Mouse (Mus musculus): Measurements from ENCODE around the gene Gngt1.

The Gngt1 gene

DNA sequence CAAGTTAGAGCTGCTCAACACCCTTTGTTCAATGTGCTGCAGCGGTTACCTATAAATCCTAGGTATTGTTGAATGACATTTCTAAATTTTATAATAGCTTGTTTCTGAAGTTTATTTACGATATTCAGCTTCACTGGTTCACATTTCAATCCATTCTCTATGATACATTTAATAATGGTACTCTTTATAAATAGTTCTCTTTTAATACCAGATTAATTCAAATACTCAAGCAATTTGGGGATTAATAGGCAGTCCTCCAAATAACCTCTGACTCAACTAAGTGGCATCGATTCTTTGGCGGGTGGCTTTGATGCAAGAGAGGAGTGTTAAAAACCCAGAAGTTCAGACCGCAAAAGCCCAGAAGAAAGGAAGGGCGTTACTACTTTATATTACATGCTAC lies at the start of gene Gngt1:
TSS of gene Gngt1 (plus strand) at position 301 of the 400 bp plus-strand sequence.
- DNase-seq (ENCODE audit: low read depth, low spot score): no peak

DNA sequence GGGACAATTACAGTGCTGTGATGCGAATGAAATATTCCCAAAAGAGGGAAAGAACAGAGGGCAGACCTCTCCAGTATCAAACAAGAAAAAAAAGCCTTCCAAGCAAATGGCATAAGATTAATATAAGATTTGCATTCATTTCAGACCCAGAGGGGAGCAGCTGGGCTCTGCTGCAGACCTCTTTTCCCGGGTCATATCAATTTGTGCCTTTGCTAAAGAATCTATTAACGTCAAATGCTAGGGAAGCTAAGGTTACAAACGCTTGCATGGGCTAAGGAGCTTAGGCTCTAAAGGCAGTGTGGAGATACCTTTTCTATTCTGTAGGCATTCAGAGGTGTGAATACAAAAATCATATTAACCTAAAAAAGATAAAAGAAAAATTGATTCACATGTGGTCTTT lies 38.6 kb upstream of the Gngt1 start:
- DNase-seq (ENCODE audit: low read depth, low spot score): no peak

DNA sequence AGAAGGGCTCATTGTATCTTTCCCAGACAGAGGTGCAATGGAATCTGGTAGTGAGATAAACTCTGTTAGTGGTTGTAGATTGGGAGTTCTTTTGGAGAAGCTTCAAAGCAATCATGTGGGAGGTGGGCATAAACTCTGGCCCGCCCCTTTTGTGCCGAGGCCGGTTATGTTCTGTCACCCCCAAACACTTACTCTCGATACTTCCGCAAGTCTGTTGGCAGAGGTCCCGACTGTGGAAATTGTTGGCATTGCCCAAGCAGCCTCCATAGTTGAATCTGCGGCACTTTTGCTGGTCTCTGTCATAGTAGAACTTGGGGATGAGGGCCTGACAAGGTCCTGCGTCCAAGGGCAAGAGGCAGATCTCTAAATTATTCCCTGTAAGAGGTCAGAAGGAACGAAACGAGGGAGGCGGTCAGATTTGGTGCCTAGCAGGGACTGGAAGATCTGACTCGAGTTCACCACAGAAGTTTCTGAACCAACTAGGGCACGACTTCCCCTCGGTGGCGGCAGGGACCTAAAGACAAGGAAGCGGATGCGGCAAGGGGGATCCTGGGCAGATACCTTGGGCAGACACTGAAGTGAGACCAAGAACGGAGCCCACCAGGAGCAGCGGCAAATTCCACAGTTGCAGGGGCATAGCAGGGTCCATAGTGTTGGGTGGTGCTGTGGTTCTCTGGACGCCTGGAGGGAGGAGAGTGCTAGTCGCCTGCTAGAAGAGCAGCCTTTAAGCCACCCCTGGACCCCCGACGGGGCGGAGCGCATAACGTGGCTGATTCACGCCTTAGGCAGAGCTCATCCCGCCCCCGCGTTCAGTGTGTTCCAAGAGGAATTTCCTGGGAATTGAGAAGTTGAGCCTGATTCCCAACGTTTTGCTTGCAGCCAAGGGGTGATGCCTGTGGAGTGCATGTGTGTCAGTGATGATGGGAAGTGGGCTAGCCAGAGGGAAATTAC lies 25.6 kb upstream of the Gngt1 start:
- peak; percentile 23 for DNase-seq (ENCODE audit: low read depth, low spot score)

DNA sequence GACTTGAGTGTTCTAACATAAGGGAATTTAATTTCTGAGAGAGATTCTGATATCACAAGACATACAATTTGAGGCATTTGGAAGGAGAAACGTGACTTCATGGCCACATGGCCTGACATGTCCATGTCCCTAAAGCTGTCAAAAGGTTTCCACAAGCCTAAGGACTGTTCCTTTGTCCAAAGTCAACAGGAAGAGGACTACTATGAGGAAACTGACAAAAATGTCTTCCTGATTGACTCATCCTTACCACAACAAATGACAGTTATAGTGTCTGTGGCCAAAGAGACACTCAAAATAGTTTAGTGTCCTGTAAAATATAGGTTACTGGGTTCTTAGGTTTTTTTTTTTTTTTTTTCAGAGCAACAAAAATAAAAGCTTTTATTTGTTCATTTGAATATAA lies 19.9 kb upstream of the Gngt1 start:
- no peak for DNase-seq (ENCODE audit: low read depth, low spot score)

DNA sequence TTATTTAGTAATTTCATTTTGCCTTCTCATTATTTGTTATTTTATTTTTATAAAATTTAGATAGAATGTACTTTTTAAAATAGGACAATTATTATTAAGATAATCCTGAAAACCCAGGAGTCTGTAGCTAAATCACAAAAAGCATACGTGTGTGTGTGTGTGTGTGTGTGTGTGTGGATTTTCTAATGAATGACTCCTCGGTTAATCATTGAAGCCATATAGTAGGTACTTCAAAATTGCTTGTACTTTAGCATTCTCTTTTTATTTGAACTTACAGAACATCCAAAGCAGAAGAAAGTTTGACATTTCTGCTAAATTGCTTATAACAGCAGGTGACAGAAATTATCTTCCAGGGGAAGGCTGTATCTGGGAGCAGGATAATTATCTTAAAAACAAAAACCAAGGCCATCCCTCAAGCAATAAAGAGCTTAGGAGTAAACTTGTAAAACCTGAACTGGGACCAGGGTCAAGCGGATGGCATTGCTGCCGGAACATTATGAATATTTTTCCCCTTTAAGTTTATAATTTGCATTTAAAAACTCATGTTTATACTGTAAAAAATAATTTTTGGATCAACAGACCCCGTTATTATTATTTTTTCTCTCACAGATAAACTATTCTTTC lies 10.8 kb upstream of the Gngt1 start:
- DNase-seq (ENCODE audit: low read depth, low spot score): no peak

DNA sequence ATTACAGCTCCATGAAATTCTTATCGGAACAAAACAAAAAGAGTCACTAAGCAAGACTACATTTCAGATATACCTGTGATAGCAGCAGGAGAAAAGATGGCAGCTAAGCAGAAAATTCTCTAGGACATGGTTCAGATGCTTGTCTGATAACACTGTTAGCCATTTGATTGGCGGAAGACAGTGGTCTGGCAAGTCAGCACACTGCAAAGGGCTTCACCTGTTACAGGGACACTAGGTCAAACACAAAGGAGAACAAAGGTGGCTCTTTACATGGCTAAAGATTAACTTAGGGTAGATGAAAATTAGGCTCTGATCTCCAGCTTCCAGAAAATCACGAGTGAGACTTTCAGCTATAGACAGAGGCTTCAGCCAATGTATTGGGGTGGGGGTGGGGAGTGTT lies 4.8 kb upstream of the Gngt1 start, which contains the start of gene Tfpi2:
TSS of gene Tfpi2 (minus strand) at position 170 of the 400 bp plus-strand sequence.
- no peak for DNase-seq (ENCODE audit: low read depth, low spot score)

DNA sequence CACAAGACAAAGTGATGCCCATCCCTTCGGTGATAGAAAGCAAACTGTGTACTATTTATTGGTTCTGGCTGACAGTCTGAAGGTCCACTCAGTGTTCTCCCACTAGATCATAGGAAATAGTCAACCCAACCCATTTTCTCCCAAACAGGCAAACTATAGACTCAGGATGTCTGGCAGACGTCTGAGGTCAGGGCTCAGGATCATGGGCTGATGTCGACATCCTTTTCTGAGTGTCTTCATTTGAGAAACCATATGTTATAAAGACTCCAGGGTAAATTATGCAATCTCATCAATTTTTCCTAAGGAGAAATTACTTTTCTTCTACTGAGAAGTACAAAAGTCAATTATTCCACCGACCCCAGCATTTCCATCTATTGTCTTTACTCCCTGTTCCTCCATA lies 4.5 kb downstream of the Gngt1 start:
- DNase-seq (ENCODE audit: low read depth, low spot score): no peak

DNA sequence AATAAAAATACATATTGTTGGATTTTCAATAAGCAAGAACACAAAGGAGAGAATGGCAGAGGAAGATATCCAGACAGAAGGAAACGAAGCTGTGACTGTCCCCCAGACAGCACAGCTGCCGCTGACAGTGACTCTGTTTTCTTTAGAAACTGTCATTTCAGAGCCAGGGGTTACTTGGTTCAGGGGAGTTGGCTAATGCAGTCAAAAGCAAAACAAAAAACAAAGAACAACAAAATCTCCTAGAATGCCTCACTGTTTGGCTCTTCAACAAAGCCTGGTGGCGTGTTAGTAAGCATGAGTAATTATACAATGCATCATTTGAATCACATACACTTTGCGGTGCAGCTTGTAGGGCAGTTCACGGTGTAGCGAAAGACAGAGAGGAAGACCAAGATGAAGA lies 5.7 kb downstream of the Gngt1 start:
- no peak for DNase-seq (ENCODE audit: low read depth, low spot score)

DNA sequence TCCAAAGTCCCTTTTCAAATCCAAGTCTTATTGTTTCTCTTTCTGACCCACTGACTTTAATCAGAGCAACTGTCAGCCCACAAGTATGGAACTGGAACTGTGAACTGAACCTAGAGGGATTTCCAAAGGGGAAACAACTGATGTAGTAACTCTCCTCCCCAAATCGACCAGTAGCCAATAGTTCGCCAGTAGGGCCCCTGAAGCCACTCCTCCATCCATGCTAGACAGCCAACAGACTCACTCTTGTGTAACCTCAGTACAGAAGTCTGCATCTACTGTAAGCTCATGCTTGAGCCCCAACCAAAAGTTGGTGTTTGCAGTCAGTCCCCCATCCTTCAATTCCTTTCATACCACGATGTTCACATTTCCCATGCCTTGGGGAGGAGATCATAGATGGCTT lies 7.1 kb downstream of the Gngt1 start:
- no peak for DNase-seq (ENCODE audit: low read depth, low spot score)

DNA sequence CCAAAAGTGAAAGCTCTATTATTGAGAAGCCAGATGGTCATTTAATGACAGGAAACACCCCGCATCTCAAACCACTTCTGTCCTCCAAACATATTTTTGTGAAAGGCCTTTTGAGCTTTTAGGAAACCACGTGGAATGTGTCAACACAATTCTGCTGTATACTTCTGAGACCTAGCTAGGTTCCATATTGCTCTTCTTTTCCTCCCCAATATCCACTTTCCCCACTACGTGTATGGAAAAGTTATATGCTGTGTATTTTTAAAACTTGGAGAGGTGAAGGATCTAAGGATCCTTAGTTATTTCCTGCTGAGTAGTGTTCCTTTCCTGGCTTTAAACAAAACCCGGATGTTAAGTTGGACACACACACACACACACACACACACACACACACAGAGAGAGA lies 9.9 kb downstream of the Gngt1 start:
- peak; percentile 13 for DNase-seq (ENCODE audit: low read depth, low spot score)

DNA sequence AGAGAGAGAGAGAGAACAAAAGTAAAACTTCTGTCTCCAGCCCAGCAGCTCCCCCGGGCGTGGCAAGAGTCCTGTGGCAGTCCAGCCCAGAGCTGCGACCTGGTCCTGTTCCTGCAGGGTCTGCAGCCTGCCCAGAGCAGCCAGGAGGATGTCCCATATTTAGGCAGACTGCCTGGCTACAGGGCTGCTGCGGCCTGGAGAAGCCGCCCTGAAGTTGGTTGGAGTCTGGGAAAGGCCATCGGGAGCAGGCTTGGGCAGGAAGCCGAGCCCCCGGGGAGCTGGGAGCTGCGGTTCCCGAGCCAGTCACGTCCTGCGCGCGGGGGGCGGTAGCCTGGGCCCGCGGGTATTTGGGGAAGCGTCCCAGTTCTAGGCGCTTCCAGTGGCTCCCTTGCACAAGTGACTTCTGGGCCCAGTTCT lies 10.3 kb downstream of the Gngt1 start, which contains the start of gene Gng11:
TSS of gene Gng11 (plus strand) at position 15 of the 417 bp plus-strand sequence.
- DNase-seq (ENCODE audit: low read depth, low spot score): peak; percentile 52

DNA sequence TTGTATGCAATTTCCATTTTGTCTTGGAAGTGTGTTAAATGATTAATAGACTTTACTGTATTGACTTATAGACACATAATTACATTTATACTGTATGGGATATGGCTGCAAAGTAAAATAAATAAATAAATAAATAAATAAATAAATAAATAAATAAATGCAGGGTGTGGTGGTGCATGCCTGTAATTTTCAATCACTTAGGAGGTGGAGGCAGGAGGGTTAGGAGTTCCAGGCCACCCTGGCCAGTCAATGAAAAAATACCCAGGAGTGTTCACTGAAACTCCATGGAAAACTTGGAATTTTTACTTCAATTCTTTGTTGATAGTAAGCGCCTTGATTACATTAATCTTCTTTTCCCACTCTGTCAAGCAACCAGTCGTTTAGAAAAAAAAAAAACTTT lies 11.2 kb downstream of the Gngt1 start:
- no peak for DNase-seq (ENCODE audit: low read depth, low spot score)

DNA sequence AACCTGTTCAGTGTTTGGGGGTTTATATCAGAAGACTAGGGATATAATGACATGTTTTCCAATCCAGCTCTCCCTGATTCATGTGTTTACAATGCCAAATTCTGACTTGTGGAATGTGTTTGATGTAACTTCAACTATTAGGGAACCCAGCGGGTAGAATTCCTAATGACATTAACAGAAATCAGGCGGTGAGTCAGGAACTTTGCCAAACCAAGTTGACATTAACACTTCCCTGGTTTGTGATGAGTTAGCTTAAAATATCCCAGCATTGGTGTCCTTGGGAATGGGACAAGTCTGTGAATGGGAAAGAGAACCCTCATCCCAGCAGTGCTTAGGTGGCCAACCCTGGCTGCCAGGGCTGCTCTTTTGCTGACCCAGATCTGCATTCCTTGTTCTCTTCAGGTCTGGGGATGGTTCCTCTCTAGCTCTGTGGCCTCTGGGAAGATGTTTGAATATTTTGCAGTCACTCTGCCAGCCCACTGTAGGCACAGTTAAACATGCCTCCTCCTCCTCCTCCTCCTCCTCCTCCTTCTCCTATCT lies 15.0 kb downstream of the Gngt1 start:
- no peak for DNase-seq (ENCODE audit: low read depth, low spot score)

DNA sequence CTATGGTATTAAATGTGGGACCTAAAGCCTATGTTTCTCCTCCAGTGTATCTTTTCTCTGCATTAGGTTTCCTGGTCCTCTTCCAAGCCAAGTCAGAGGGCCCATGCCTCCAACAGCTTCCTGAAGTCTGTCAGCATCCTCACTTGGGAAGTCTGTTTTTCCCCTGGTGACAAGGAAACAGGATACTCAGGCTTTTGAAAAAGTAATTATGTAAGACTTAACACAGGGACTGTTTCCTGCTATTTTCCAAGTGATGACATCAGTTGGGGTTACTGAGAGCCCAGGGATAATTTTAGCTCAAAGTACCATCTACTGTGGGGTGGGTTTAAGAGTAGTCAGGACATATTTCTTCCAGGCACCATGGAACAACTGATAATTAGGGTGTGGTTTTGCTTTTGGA lies 16.0 kb downstream of the Gngt1 start:
- DNase-seq (ENCODE audit: low read depth, low spot score): no peak

DNA sequence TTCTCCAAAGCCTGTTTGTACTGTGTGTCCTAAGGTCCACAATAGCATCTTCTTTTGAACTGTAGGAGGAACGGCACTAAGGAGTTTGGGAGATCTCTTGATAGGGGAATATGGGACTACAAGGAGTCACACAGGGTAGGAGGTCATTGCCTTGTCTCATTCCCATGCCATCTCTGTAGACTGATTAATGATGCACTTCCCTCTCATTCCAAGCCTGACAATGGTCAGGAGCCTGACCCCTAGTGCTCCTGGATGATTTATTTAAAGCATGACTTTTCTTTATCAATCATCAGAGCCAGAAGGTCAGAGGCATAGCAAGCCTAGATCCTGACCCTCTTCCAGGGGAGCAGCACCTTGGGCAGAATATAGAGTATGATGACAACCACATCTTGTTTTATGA lies 29.1 kb downstream of the Gngt1 start:
- DNase-seq (ENCODE audit: low read depth, low spot score): peak; percentile 12

DNA sequence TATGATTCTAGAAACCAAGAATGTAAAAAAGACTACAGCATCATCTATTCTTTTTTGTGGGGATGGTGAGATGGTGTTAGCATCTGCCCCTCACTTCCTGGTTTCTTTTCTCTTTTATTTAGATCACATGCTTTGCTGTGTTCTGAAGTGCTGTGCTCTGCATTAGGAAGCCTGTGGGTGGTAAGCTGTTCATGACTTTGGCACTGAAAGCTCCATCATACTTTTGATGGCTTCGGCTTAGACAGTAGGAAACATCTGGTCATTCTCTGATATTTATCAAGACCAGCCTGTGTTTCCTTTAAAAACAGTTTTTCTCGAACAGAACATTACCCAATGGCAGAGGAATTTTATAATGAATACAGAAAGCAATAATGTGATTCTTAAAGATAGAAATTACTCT lies 32.8 kb downstream of the Gngt1 start:
- no peak for DNase-seq (ENCODE audit: low read depth, low spot score)

DNA sequence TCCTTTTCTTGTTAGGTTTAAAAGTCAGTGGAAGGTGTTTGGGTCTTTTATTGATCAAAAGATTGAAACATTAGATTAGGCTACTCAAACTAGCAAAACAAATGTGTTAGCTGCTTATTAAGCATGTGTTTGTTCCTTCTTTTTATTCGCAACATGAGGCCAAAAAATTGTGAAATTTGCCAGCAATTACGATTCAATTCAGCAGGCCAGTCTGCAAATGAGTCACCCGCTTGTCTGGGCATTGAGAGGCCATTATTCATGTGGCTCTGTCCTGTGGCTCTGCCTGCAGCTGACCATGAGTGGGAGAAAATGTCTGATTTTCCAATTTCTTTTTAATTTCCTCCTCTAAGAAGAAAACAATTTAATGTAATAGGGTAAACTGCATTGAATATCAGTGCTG lies 37.4 kb downstream of the Gngt1 start:
- no peak for DNase-seq (ENCODE audit: low read depth, low spot score)

DNA sequence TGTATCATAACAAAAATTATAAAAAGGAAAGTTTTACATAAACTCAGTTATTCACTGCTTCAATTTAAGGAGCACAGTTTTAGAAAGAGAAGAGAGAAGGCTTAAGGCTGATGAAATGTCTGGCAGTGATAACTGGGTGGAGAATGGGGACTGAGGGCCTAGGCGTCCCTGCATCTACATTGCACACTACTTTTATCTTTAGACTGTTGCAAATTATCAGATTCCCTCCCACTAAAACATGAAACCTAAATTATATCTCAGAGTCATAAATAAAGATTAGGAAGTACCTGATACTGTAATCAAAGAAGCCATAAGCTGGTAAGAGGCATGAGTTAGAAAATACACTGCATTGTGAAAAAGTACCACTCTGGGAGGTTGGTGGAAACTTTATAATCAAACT lies 48.2 kb downstream of the Gngt1 start:
- no peak for DNase-seq (ENCODE audit: low read depth, low spot score)
